Mouse (Mus musculus) splenic B cell, adult 2 months (primary cell): ENCODE measurements around the gene BC004004.

ENCODE experiments used
- DNase-seq: peaks from one replicate; pipeline ENCODE4 v3.0.0-alpha.2; 2011; ENCODE audit warnings: low read depth, low spot score
- H3K27me3 ChIP-seq: 2 replicates; pipeline ENCODE4 v1.6.1; 2012; ENCODE audit warnings: mild to moderate bottlenecking, low read length, moderate library complexity, mixed read lengths; ENCODE audit not compliant: control insufficient read depth, poor library complexity, insufficient read depth, severe bottlenecking
- H3K36me3 ChIP-seq: 2 replicates; pipeline ENCODE4 v1.6.1; 2012; ENCODE audit warnings: mild to moderate bottlenecking, low read length, moderate library complexity, mixed read lengths; ENCODE audit not compliant: control insufficient read depth, poor library complexity, insufficient read depth, severe bottlenecking

Gene BC004004

DNA sequence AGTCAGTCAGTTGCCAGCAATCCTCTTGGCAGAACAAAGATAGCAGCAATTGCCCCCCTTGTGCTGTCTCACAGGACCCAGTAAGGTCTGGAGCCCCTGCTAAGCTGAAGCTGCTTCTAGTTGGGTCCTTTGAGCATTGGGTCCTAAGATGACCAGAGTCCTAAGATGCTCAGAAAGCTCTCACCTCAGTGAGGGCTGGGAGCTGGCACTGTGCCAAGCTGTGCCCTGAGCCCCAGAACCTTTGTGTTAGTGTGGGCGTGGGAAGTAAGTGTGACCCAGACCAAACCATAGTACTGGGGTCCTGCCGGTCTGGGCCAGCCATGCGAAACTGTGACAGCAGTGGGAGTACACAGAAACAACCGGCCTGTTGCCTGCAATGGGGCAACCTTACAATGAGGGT is 30.7 kb downstream of the BC004004 start:
- Histone ChIP-seq H3K27me3 (no peaks in the 10 kb centered on the region), H3K36me3 (peaks cover 13% of the 10 kb centered on the region)
- no peak for DNase-seq

- Histone ChIP-seq H3K36me3 (peaks cover 12% of the 10 kb centered on the region), H3K27me3 (no peaks in the 10 kb centered on the region)
- no peak for DNase-seq
Observed at GRCm38 (mm10) chr17:29300926-29301325, 32.3 kb downstream of the BC004004 start.

DNA sequence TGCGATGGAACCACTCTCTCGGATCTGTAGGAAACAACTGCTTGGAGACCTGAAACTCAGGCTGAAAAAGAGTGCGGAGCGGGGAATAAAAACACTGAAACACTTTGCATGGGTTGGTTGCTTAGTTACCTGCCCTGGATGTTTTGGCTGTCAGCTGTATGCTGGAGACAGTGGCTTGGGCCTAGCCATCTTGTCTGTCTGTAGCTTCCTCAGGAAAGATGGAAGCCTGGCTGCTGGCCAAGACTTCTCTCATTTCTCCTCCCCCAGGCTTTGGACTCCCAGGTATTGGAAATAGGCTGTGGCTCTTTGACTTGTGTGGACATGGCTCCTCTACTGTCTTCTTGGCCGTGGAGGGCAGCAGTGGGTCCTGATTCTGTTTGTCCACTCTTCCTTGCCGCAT is 32.8 kb downstream of the BC004004 start:
- no peak for DNase-seq
- H3K27me3 ChIP-seq = no peaks in the 10 kb centered on the region

DNA sequence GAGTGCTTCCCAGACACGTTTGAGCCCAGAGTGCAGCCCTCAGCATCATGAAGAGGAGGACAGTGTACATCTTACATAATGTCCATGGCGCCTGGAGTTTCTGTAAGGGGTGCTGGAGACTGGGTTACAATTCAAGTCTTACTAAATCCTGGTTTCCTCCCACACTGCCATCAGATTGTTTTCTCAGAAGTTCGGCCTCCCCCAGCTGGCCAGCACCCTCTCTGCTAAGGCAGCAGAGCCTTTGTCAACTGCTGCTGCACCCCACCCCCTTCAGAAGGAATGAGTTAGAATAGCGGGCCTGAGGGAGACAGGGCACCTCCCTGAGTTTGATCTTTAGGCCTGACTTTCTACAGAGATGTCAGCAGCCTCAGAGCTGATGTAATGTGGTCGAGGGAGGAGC is 33.6 kb downstream of the BC004004 start:
- H3K36me3 ChIP-seq = peaks cover 12% of the 10 kb centered on the region
- H3K27me3 ChIP-seq = no peaks in the 10 kb centered on the region
- no peak for DNase-seq

More for the DNA sequence above, 32.8 kb downstream of the BC004004 start:
- peaks cover 12% of the 10 kb centered on the region for H3K36me3 ChIP-seq

- peak; percentile 64 for DNase-seq
- peaks cover 9% of the 10 kb centered on the region for H3K36me3 ChIP-seq
- H3K27me3 ChIP-seq = no peaks in the 10 kb centered on the region
Observed at GRCm38 (mm10) chr17:29303087-29303486, 34.5 kb downstream of the BC004004 start.

DNA sequence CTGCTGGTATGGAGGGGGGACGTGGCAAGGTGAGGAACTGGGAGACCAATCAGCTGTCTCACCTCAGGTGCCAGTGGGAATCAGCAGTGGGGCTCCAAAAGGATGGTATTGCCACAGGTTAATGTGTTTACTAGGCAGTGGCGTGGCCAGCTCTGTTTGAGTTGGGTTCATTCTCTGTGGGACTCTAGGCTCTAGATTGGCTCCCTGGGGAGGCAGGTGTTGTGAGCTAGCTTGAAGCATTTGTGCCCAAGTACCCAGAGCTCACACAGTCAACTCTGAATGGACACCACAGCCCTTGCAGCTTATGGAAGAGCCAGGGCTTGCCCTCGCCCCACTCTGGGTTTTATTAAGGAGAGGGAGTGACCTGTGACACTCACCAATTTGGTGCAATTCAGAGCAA is 35.3 kb downstream of the BC004004 start:
- no peaks in the 10 kb centered on the region for H3K27me3 ChIP-seq
- peaks cover 9% of the 10 kb centered on the region for H3K36me3 ChIP-seq
- peak; percentile 48 for DNase-seq

GRCm38 (mm10) chr17:29304376-29305057 is 35.9 kb downstream of the BC004004 start:
- Histone ChIP-seq H3K36me3 (peaks cover 9% of the 10 kb centered on the region), H3K27me3 (no peaks in the 10 kb centered on the region)
- peak; percentile 71 for DNase-seq

DNA sequence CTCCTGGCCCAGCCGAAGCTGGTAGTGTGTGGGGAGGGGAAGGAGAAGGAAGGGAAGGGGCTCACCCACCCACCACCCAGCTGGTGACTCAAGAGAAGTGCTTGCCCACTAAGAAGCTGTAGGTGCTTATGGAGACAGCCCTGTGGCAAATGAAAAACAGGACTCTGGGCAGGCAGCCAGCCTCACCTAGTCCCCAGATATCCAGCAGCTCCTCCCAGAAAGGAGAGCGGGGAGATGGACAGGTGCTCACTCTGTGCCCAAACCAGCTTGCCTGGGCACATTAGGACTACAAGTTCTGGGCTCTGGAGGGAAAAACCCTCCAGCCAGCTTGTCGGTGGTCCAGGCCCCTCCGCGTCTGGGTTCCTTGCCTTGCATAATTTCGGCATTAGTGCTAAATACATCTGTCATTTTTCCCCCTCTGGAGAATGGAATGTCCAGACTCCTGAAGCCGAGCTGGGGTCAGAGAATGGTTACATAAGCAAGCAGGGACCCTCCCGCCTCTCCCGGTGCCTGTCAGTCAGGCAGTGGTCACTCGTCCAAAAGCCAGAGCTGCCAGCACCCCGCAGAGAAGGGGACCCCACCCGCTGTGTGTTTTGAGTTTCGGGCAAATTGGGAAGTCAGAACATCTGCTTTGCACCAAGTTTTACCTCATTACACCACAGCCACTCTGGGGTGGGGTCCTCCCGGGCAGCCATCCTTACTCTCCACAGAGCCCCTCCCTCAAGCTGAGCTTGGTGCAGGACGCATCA is 36.6 kb downstream of the BC004004 start:
- H3K36me3 ChIP-seq = peaks cover 5% of the 10 kb centered on the region
- H3K27me3 ChIP-seq = no peaks in the 10 kb centered on the region
- peak; percentile 25 for DNase-seq

GRCm38 (mm10) chr17:29305871-29306270 is 37.3 kb downstream of the BC004004 start:
- H3K27me3 ChIP-seq = no peaks in the 10 kb centered on the region
- peak; percentile 34 for DNase-seq
- peaks cover 5% of the 10 kb centered on the region for H3K36me3 ChIP-seq

DNA sequence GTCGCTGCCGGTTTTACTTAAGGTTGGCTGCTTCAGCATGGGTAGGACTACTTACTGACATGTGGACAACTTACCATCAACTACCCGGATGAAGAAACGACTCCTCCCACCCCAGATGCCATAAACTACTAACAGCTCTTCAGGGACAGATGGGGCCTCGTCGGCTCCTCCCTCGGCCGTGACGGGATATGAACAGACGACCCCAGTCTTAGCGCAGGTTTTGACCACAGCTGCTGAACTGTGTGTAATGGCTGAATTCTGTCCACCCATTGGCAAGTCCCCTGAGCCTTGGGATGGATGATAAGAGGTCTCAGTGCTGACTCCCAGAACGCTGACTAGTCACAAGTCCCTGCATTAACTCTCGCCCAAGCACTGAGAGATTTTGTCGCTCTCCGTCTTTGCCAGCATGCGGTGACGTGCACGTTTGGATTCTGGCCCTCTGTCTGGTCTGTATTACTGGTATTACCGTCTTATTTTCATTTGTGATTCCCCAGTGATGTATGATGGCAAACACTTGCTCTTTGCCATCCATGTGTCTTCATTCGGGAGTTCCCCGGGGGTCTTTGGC is 41.6 kb downstream of the BC004004 start:
- DNase-seq = no peak
- H3K36me3 ChIP-seq = no peaks in the 10 kb centered on the region
- H3K27me3 ChIP-seq = no peaks in the 10 kb centered on the region

DNA sequence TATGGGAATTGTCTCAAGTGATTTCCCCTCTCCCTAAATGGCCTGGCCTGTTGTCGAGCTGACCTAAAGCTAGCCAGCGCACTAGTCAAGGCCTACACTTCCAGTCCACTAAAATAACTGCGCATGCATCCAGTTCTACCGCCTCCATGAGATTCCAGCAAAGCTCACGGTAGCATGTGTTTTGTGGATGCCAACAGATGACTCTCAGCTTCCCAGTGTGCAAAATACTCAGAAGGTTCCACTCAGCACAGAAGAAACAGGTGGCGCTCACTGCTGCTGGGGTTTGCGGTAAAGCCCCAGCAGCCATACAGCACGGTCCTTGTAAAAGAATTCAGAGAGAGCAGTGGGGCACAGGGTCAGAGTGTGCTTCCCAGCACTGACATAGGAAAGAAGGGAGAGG is 43.0 kb downstream of the BC004004 start:
- no peaks in the 10 kb centered on the region for H3K36me3 ChIP-seq
- DNase-seq = no peak
- H3K27me3 ChIP-seq = no peaks in the 10 kb centered on the region

GRCm38 (mm10) chr17:29312082-29312481 is 43.5 kb downstream of the BC004004 start:
- Histone ChIP-seq H3K36me3 (no peaks in the 10 kb centered on the region), H3K27me3 (no peaks in the 10 kb centered on the region)
- DNase-seq = no peak

DNA sequence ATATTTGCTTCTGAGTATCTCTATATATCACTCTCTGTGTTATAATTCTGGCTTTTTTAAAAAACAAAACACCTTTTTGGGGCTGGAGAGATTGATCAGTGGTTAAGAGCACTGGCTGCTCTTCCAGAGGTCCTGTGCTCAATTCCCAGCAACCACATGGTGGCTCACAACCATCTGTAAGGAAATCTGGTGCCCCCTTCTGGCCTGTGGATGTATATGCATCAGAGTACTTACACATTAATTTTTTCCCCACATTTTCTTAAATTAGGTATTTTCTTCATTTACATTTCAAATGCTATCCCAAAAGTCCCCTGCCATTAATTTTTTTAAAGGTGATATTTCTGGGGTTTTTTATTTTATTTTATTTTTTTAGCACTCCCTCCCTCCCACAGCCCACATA is 44.7 kb downstream of the BC004004 start:
- no peaks in the 10 kb centered on the region for H3K36me3 ChIP-seq
- peak; percentile 60 for DNase-seq
- no peaks in the 10 kb centered on the region for H3K27me3 ChIP-seq

GRCm38 (mm10) chr17:29315672-29316465 is 47.3 kb downstream of the BC004004 start:
- DNase-seq = no peak
- Histone ChIP-seq H3K36me3 (no peaks in the 10 kb centered on the region), H3K27me3 (no peaks in the 10 kb centered on the region)

GRCm38 (mm10) chr17:29316891-29317290 is 48.3 kb downstream of the BC004004 start:
- Histone ChIP-seq H3K36me3 (no peaks in the 10 kb centered on the region), H3K27me3 (no peaks in the 10 kb centered on the region)
- no peak for DNase-seq
